Mouse (Mus musculus): ENCODE results near the gene Fbxo3. TPM values are rescaled to one million over a fixed set of nuclear protein-coding genes. Genes with fewer than 3 reads are reported as not detected.
A peak's percentile ranks its signal among the peaks of the same experiment; 100 is the strongest.
"Not testable (repeated sequence)": the region's sequence is repeated elsewhere in the genome, so short reads cannot be mapped to it uniquely, and the experiment has no call there.

Gene Fbxo3
- total RNA-seq (2012; rRNA removed) = 13.6 and 13.9 TPM in 2 replicates

- H3K4me3 ChIP-seq (ENCODE audit: insufficient read depth in 1 of 2, low read depth in 1 of 2, low read length in 2 of 2, poor library complexity in 1 of 2, severe bottlenecking in 1 of 2) = peak within 1 kb of the TSS; percentile 86 to 96
- peaks cover 0 to 2% of the 10 kb centered on the region in 2 experiments; a peak in 1 of 4 replicates for H3K4me1 ChIP-seq (ENCODE audit: control insufficient read depth in 2 of 2, insufficient read depth in 2 of 2, low read length in 2 of 2, poor library complexity in 1 of 2)
- TF ChIP-seq CHD2 (IDR thresholded peaks at IDR 0.05; ENCODE audit: low read depth, low read length) (no peak), HCFC1 (IDR thresholded peaks at IDR 0.05; ENCODE audit: borderline replicate concordance, insufficient read depth, low read length) (no peak), ZC3H11A (IDR thresholded peaks at IDR 0.05; ENCODE audit: borderline replicate concordance, low read depth, low read length) (no peak), MAFK (IDR thresholded peaks at IDR 0.05; ENCODE audit: insufficient read depth, low read depth, low read length) (no peak), ZNF384 (IDR thresholded peaks at IDR 0.05; ENCODE audit: low read depth, low read length) (no peak)
- H3K27ac ChIP-seq (ENCODE audit: insufficient read depth, low read depth, low read length, poor library complexity, severe bottlenecking) = no peak within 1 kb of the TSS
- peak within 1 kb of the TSS; percentile 90 for H3K9ac ChIP-seq (ENCODE audit: insufficient read depth, low read depth, low read length, poor library complexity, severe bottlenecking)
- H3K36me3 ChIP-seq (ENCODE audit: control insufficient read depth, insufficient read depth, low read length, poor library complexity, severe bottlenecking) = no peaks in the 10 kb centered on the region
- in situ Hi-C loops (cut with MboI; ENCODE audit: low sequenced_read_pairs in 2 of 2, unreplicated experiment in 2 of 2) = no loop called here
- no peak for DNase-seq (ENCODE audit: low read depth, low spot score)
- no peaks in the 10 kb centered on the region for H3K9me3 ChIP-seq (ENCODE audit: control insufficient read depth, insufficient read depth, low read depth, low read length)
Measured at GRCm38 (mm10) chr2:104027458-104028138, at the start of gene Fbxo3. TSS of gene Fbxo3 (plus strand) at chr2:104027721.

- Histone ChIP-seq H3K4me3 (ENCODE audit: insufficient read depth in 1 of 2, low read depth in 1 of 2, low read length in 2 of 2, poor library complexity in 1 of 2, severe bottlenecking in 1 of 2) (no peak overlapping the region), H3K27ac (ENCODE audit: insufficient read depth, low read depth, low read length, poor library complexity, severe bottlenecking) (no peak overlapping the region), H3K9ac (ENCODE audit: insufficient read depth, low read depth, low read length, poor library complexity, severe bottlenecking) (no peak overlapping the region), H3K4me1 (ENCODE audit: control insufficient read depth in 2 of 2, insufficient read depth in 2 of 2, low read length in 2 of 2, poor library complexity in 1 of 2) (peaks cover 0 to 4% of the 10 kb centered on the region in 2 experiments; a peak in 1 of 4 replicates), H3K9me3 (ENCODE audit: control insufficient read depth, insufficient read depth, low read depth, low read length) (no peaks in the 10 kb centered on the region), H3K36me3 (ENCODE audit: control insufficient read depth, insufficient read depth, low read length, poor library complexity, severe bottlenecking) (no peaks in the 10 kb centered on the region)
- TF ChIP-seq ZC3H11A (IDR thresholded peaks at IDR 0.05; ENCODE audit: borderline replicate concordance, low read depth, low read length) (no peak), HCFC1 (IDR thresholded peaks at IDR 0.05; ENCODE audit: borderline replicate concordance, insufficient read depth, low read length) (no peak), MAFK (IDR thresholded peaks at IDR 0.05; ENCODE audit: insufficient read depth, low read depth, low read length) (no peak), ZNF384 (IDR thresholded peaks at IDR 0.05; ENCODE audit: low read depth, low read length) (no peak), CHD2 (IDR thresholded peaks at IDR 0.05; ENCODE audit: low read depth, low read length) (no peak)
- in situ Hi-C loops (cut with MboI; ENCODE audit: low sequenced_read_pairs in 2 of 2, unreplicated experiment in 2 of 2) = loop anchor here in 1 of 2 experiments (5.0 kb wide), 1 partner anchor 110 kb away; no protein-coding TSS in a partner anchor
- no peak for DNase-seq (ENCODE audit: low read depth, low spot score)
Measured at GRCm38 (mm10) chr2:103982250-103982649, 45.3 kb upstream of the Fbxo3 start.

DNA sequence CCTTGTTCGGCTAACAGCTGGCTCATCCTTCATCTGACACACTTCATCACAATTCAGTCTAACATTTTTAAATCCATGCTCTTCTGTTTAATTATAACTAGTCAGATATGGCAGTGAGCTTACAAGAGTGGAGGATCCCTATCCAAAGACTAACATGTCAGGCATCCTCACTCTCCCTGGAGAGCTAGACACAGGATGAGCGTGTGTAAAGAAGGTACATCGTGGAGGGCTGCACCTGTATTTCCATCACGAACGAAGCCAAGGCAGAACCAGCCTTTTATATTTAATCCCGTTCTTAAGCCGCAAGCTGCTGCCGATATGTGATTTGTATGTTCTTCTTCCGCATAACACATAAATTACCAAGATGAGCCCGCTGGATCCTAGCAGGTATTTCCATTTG is 44.4 kb upstream of the Fbxo3 start:
- Histone ChIP-seq H3K4me3 (ENCODE audit: insufficient read depth in 1 of 2, low read depth in 1 of 2, low read length in 2 of 2, poor library complexity in 1 of 2, severe bottlenecking in 1 of 2) (no peak overlapping the region), H3K36me3 (ENCODE audit: control insufficient read depth, insufficient read depth, low read length, poor library complexity, severe bottlenecking) (no peaks in the 10 kb centered on the region), H3K9me3 (ENCODE audit: control insufficient read depth, insufficient read depth, low read depth, low read length) (no peaks in the 10 kb centered on the region), H3K27ac (ENCODE audit: insufficient read depth, low read depth, low read length, poor library complexity, severe bottlenecking) (no peak overlapping the region), H3K4me1 (ENCODE audit: control insufficient read depth in 2 of 2, insufficient read depth in 2 of 2, low read length in 2 of 2, poor library complexity in 1 of 2) (peaks cover 0 to 4% of the 10 kb centered on the region in 2 experiments; a peak in 1 of 4 replicates), H3K9ac (ENCODE audit: insufficient read depth, low read depth, low read length, poor library complexity, severe bottlenecking) (no peak overlapping the region)
- DNase-seq (ENCODE audit: low read depth, low spot score) = no peak
- TF ChIP-seq ZNF384 (IDR thresholded peaks at IDR 0.05; ENCODE audit: low read depth, low read length) = no peak
- in situ Hi-C loops (cut with MboI; ENCODE audit: low sequenced_read_pairs in 2 of 2, unreplicated experiment in 2 of 2) = loop anchor here in 1 of 2 experiments (5.0 kb wide), 1 partner anchor 111 kb away; no protein-coding TSS in a partner anchor

GRCm38 (mm10) chr2:103987595-103987994 is 39.9 kb upstream of the Fbxo3 start:
- H3K4me1 ChIP-seq (ENCODE audit: control insufficient read depth in 2 of 2, insufficient read depth in 2 of 2, low read length in 2 of 2, poor library complexity in 1 of 2); DNase-seq (ENCODE audit: low read depth, low spot score); H3K36me3 ChIP-seq (ENCODE audit: control insufficient read depth, insufficient read depth, low read length, poor library complexity, severe bottlenecking); H3K9ac ChIP-seq (ENCODE audit: insufficient read depth, low read depth, low read length, poor library complexity, severe bottlenecking); in situ Hi-C loops (cut with MboI; ENCODE audit: low sequenced_read_pairs in 2 of 2, unreplicated experiment in 2 of 2); H3K4me3 ChIP-seq (ENCODE audit: insufficient read depth in 1 of 2, low read depth in 1 of 2, low read length in 2 of 2, poor library complexity in 1 of 2, severe bottlenecking in 1 of 2); H3K27ac ChIP-seq (ENCODE audit: insufficient read depth, low read depth, low read length, poor library complexity, severe bottlenecking); H3K9me3 ChIP-seq (ENCODE audit: control insufficient read depth, insufficient read depth, low read depth, low read length): not testable (repeated sequence)

- no peaks in the 10 kb centered on the region for H3K9me3 ChIP-seq (ENCODE audit: control insufficient read depth, insufficient read depth, low read depth, low read length)
- H3K36me3 ChIP-seq (ENCODE audit: control insufficient read depth, insufficient read depth, low read length, poor library complexity, severe bottlenecking) = no peaks in the 10 kb centered on the region
- no peak overlapping the region for H3K27ac ChIP-seq (ENCODE audit: insufficient read depth, low read depth, low read length, poor library complexity, severe bottlenecking)
- in situ Hi-C loops (cut with MboI; ENCODE audit: low sequenced_read_pairs in 2 of 2, unreplicated experiment in 2 of 2) = loop anchor here in 1 of 2 experiments (10.0 kb wide), 1 partner anchor 425 kb away; the partner anchor contains the start of gene Abtb2
- peaks cover 2 to 3% of the 10 kb centered on the region in 2 experiments; a peak in 2 of 4 replicates for H3K4me1 ChIP-seq (ENCODE audit: control insufficient read depth in 2 of 2, insufficient read depth in 2 of 2, low read length in 2 of 2, poor library complexity in 1 of 2)
- TF ChIP-seq CHD2 (IDR thresholded peaks at IDR 0.05; ENCODE audit: low read depth, low read length) = no peak
- no peak for TF ChIP-seq ZC3H11A (IDR thresholded peaks at IDR 0.05; ENCODE audit: borderline replicate concordance, low read depth, low read length)
- no peak for TF ChIP-seq HCFC1 (IDR thresholded peaks at IDR 0.05; ENCODE audit: borderline replicate concordance, insufficient read depth, low read length)
- TF ChIP-seq ZNF384 (IDR thresholded peaks at IDR 0.05; ENCODE audit: low read depth, low read length) = no peak
- H3K9ac ChIP-seq (ENCODE audit: insufficient read depth, low read depth, low read length, poor library complexity, severe bottlenecking) = no peak overlapping the region
- no peak overlapping the region for H3K4me3 ChIP-seq (ENCODE audit: insufficient read depth in 1 of 2, low read depth in 1 of 2, low read length in 2 of 2, poor library complexity in 1 of 2, severe bottlenecking in 1 of 2)
- DNase-seq (ENCODE audit: low read depth, low spot score) = no peak
Measured at GRCm38 (mm10) chr2:103989724-103990123, 37.8 kb upstream of the Fbxo3 start.

All from ES-E14 (cell line).